Mouse (Mus musculus): ENCODE measurements around the gene Afap1l2. TPM values are rescaled to one million over a fixed set of nuclear protein-coding genes. Genes with fewer than 3 reads are reported as not detected.
A peak's percentile ranks its signal among the peaks of the same experiment; 100 is the strongest.

The Afap1l2 gene
- total and polyA plus RNA-seq, 2 experiments from 2014 or later: 10.1 to 12.7 TPM

- Histone ChIP-seq H3K4me1 (ENCODE audit: insufficient read depth) (peaks cover 6% of the 10 kb centered on the region; the same call in 1 of the 2 replicates), H3K9me3 (ENCODE audit: low read length) (no peaks in the 10 kb centered on the region), H3K9ac (no peak overlapping the region), H3K4me2 (ENCODE audit: low read depth) (no peak overlapping the region), H3K4me3 (ENCODE audit: low read depth, low read length) (no peak overlapping the region), H3K27ac (ENCODE audit: low read depth, low read length) (no peak overlapping the region), H3K27me3 (ENCODE audit: insufficient read depth, low read length) (no peaks in the 10 kb centered on the region), H3K36me3 (ENCODE audit: insufficient read depth) (no peaks in the 10 kb centered on the region)
- no peak for TF ChIP-seq CTCF (IDR thresholded peaks at IDR 0.05; ENCODE audit: low read depth)
- DNase-seq: no peak
- no peak; the same call in 1 of the 2 replicates for ATAC-seq
- WGBS: 65% methylated on average over 2 of the region's 2 CpGs
Observed at GRCm38 (mm10) chr19:56999781-57000180, 8.2 kb downstream of the Afap1l2 start.

- Histone ChIP-seq H3K9me3 (ENCODE audit: low read length) (no peaks in the 10 kb centered on the region), H3K4me3 (ENCODE audit: low read depth, low read length) (no peak overlapping the region), H3K9ac (no peak overlapping the region), H3K27ac (ENCODE audit: low read depth, low read length) (0 out of 2 replicates have a peak overlapping the region, but pooled peaks have one; percentile 40), H3K4me2 (ENCODE audit: low read depth) (no peak overlapping the region), H3K4me1 (ENCODE audit: insufficient read depth) (peaks cover 6% of the 10 kb centered on the region; the same call in 1 of the 2 replicates), H3K27me3 (ENCODE audit: insufficient read depth, low read length) (no peaks in the 10 kb centered on the region), H3K36me3 (ENCODE audit: insufficient read depth) (no peaks in the 10 kb centered on the region)
- no peak for TF ChIP-seq CTCF (IDR thresholded peaks at IDR 0.05; ENCODE audit: low read depth)
- no peak for DNase-seq
- WGBS: 33% methylated on average over 2 of the region's 2 CpGs
- no peak for ATAC-seq
Observed at GRCm38 (mm10) chr19:56998910-56999309, 9.1 kb downstream of the Afap1l2 start.

GRCm38 (mm10) chr19:56998331-56998730, 9.7 kb downstream of the Afap1l2 start:
- H3K27me3 ChIP-seq (ENCODE audit: insufficient read depth, low read length): no peaks in the 10 kb centered on the region
- H3K36me3 ChIP-seq (ENCODE audit: insufficient read depth): no peaks in the 10 kb centered on the region
- peaks cover 6% of the 10 kb centered on the region; the same call in 1 of the 2 replicates for H3K4me1 ChIP-seq (ENCODE audit: insufficient read depth)
- TF ChIP-seq CTCF (IDR thresholded peaks at IDR 0.05; ENCODE audit: low read depth): no peak
- 0 out of 2 replicates have a peak overlapping the region, but pooled peaks have one; percentile 21 for H3K27ac ChIP-seq (ENCODE audit: low read depth, low read length)
- H3K9me3 ChIP-seq (ENCODE audit: low read length): no peaks in the 10 kb centered on the region
- no peak overlapping the region for H3K9ac ChIP-seq
- DNase-seq (no peak), ATAC-seq (no peak)
- H3K4me2 ChIP-seq (ENCODE audit: low read depth): no peak overlapping the region
- H3K4me3 ChIP-seq (ENCODE audit: low read depth, low read length): no peak overlapping the region
- 76% methylated on average over 4 of the region's 4 CpGs for WGBS

GRCm38 (mm10) chr19:56997164-56997599, 10.8 kb downstream of the Afap1l2 start:
- no peak overlapping the region for H3K9ac ChIP-seq
- no peak overlapping the region for H3K4me3 ChIP-seq (ENCODE audit: low read depth, low read length)
- no peaks in the 10 kb centered on the region for H3K27me3 ChIP-seq (ENCODE audit: insufficient read depth, low read length)
- ATAC-seq: peak; percentile 83
- H3K4me1 ChIP-seq (ENCODE audit: insufficient read depth): peaks cover 6% of the 10 kb centered on the region; the same call in 1 of the 2 replicates
- H3K9me3 ChIP-seq (ENCODE audit: low read length): no peaks in the 10 kb centered on the region
- DNase-seq: peak; percentile 58
- WGBS: 9% methylated on average over 10 of the region's 10 CpGs
- H3K4me2 ChIP-seq (ENCODE audit: low read depth): peak overlapping the region; percentile 11
- peak overlapping the region; percentile 30; the same call in 1 of the 2 replicates for H3K27ac ChIP-seq (ENCODE audit: low read depth, low read length)
- H3K36me3 ChIP-seq (ENCODE audit: insufficient read depth): no peaks in the 10 kb centered on the region
- peak; percentile 34; the same call in 1 of the 2 replicates for TF ChIP-seq CTCF (IDR thresholded peaks at IDR 0.05; ENCODE audit: low read depth)

- no peak overlapping the region for H3K4me3 ChIP-seq (ENCODE audit: low read depth, low read length)
- no peak for TF ChIP-seq CTCF (IDR thresholded peaks at IDR 0.05; ENCODE audit: low read depth)
- no peaks in the 10 kb centered on the region for H3K27me3 ChIP-seq (ENCODE audit: insufficient read depth, low read length)
- H3K36me3 ChIP-seq (ENCODE audit: insufficient read depth): no peaks in the 10 kb centered on the region
- no peak overlapping the region for H3K4me2 ChIP-seq (ENCODE audit: low read depth)
- no peaks in the 10 kb centered on the region for H3K9me3 ChIP-seq (ENCODE audit: low read length)
- DNase-seq (no peak), ATAC-seq (no peak)
- no peak overlapping the region for H3K27ac ChIP-seq (ENCODE audit: low read depth, low read length)
- WGBS: 84% methylated on average over 4 of the region's 4 CpGs
- no peak overlapping the region for H3K9ac ChIP-seq
- peaks cover 6% of the 10 kb centered on the region; the same call in 1 of the 2 replicates for H3K4me1 ChIP-seq (ENCODE audit: insufficient read depth)
Observed at GRCm38 (mm10) chr19:56995441-56995840, 12.6 kb downstream of the Afap1l2 start.

GRCm38 (mm10) chr19:56994653-56995052, 13.4 kb downstream of the Afap1l2 start:
- Histone ChIP-seq H3K4me2 (ENCODE audit: low read depth) (no peak overlapping the region), H3K4me3 (ENCODE audit: low read depth, low read length) (no peak overlapping the region), H3K9ac (no peak overlapping the region), H3K9me3 (ENCODE audit: low read length) (no peaks in the 10 kb centered on the region), H3K27ac (ENCODE audit: low read depth, low read length) (no peak overlapping the region), H3K4me1 (ENCODE audit: insufficient read depth) (peaks cover 6% of the 10 kb centered on the region; the same call in 1 of the 2 replicates), H3K36me3 (ENCODE audit: insufficient read depth) (no peaks in the 10 kb centered on the region), H3K27me3 (ENCODE audit: insufficient read depth, low read length) (no peaks in the 10 kb centered on the region)
- ATAC-seq (no peak), DNase-seq (no peak)
- TF ChIP-seq CTCF (IDR thresholded peaks at IDR 0.05; ENCODE audit: low read depth): no peak
- 71% methylated on average over 4 of the region's 4 CpGs for WGBS

GRCm38 (mm10) chr19:56993763-56994162, 14.3 kb downstream of the Afap1l2 start:
- ATAC-seq: no peak
- no peak for TF ChIP-seq CTCF (IDR thresholded peaks at IDR 0.05; ENCODE audit: low read depth)
- Histone ChIP-seq H3K4me3 (ENCODE audit: low read depth, low read length) (no peak overlapping the region), H3K27ac (ENCODE audit: low read depth, low read length) (no peak overlapping the region), H3K4me1 (ENCODE audit: insufficient read depth) (peaks cover 6% of the 10 kb centered on the region; the same call in 1 of the 2 replicates), H3K9me3 (ENCODE audit: low read length) (no peaks in the 10 kb centered on the region), H3K27me3 (ENCODE audit: insufficient read depth, low read length) (no peaks in the 10 kb centered on the region), H3K9ac (no peak overlapping the region), H3K4me2 (ENCODE audit: low read depth) (no peak overlapping the region), H3K36me3 (ENCODE audit: insufficient read depth) (no peaks in the 10 kb centered on the region)
- no peak for DNase-seq
- 79% methylated on average over 4 of the region's 4 CpGs for WGBS

Data from forebrain, postnatal 0 days (tissue).